Mouse (Mus musculus): Measurements from ENCODE around the gene Wnt10b. TPM values are rescaled to one million over a fixed set of nuclear protein-coding genes. Genes with fewer than 3 reads are reported as not detected.

Wnt10b gene
- total RNA-seq, 2 experiments from 2014 or later, result 0.63 to 0.64 TPM

- intact Hi-C loops (cut with DNase I), result loop anchor here (5.0 kb wide), 1 partner anchor 217 kb away; no protein-coding TSS in a partner anchor
- no peak for DNase-seq (ENCODE audit: extremely low spot score in 1 of 2, low spot score in 2 of 2)
These were observed 21.0 kb upstream of the Wnt10b start for GRCm38 (mm10) chr15:98798903-98799302.

GRCm38 (mm10) chr15:98797835-98798492, 20.0 kb upstream of the Wnt10b start:
- DNase-seq (ENCODE audit: extremely low spot score in 1 of 2, low spot score in 2 of 2), result peak in 1 of 2 experiments; percentile 46
- intact Hi-C loops (cut with DNase I), result loop anchor here (5.0 kb wide), 1 partner anchor 216 kb away; no protein-coding TSS in a partner anchor

GRCm38 (mm10) chr15:98796803-98797595, 19.0 kb upstream of the Wnt10b start:
- peak in 1 of 2 experiments; percentile 56 for DNase-seq (ENCODE audit: extremely low spot score in 1 of 2, low spot score in 2 of 2)
- intact Hi-C loops (cut with DNase I), result loop anchor here (5.0 kb wide), 1 partner anchor 215 kb away; no protein-coding TSS in a partner anchor

GRCm38 (mm10) chr15:98793141-98793698, 15.3 kb upstream of the Wnt10b start:
- DNase-seq (ENCODE audit: extremely low spot score in 1 of 2, low spot score in 2 of 2), result no peak
- intact Hi-C loops (cut with DNase I), result loop anchor here (5.0 kb wide), 1 partner anchor 131 kb away; the partner anchor contains the start of gene Ddx23

GRCm38 (mm10) chr15:98792233-98793020, 14.5 kb upstream of the Wnt10b start:
- DNase-seq (ENCODE audit: extremely low spot score in 1 of 2, low spot score in 2 of 2), result peak in 1 of 2 experiments; percentile 58
- intact Hi-C loops (cut with DNase I), result loop anchor here (5.0 kb wide), 1 partner anchor 130 kb away; the partner anchor contains the start of gene Ddx23

GRCm38 (mm10) chr15:98791771-98792170, 13.8 kb upstream of the Wnt10b start:
- DNase-seq (ENCODE audit: extremely low spot score in 1 of 2, low spot score in 2 of 2), result peak in 1 of 2 experiments; percentile 28
- intact Hi-C loops (cut with DNase I), result loop anchor here (5.0 kb wide), 1 partner anchor 129 kb away; the partner anchor contains the start of gene Ddx23

GRCm38 (mm10) chr15:98791221-98791620, 13.3 kb upstream of the Wnt10b start:
- DNase-seq (ENCODE audit: extremely low spot score in 1 of 2, low spot score in 2 of 2), result no peak
- intact Hi-C loops (cut with DNase I), result loop anchor here (5.0 kb wide), 1 partner anchor 129 kb away; the partner anchor contains the start of gene Ddx23

GRCm38 (mm10) chr15:98790761-98791160, 12.8 kb upstream of the Wnt10b start:
- DNase-seq (ENCODE audit: extremely low spot score in 1 of 2, low spot score in 2 of 2), result no peak
- intact Hi-C loops (cut with DNase I), result loop anchor here (5.0 kb wide), 1 partner anchor 128 kb away; the partner anchor contains the start of gene Ddx23

GRCm38 (mm10) chr15:98789661-98790535, 11.9 kb upstream of the Wnt10b start, which contains the start of gene Wnt1:
Gene Wnt1 (plus strand): TSS chr15:98789857.
- DNase-seq (ENCODE audit: extremely low spot score in 1 of 2, low spot score in 2 of 2), result peak in 1 of 2 experiments; percentile 71
- intact Hi-C loops (cut with DNase I), result loop anchor here (5.0 kb wide), 2 partner anchors 73 to 128 kb away; partner anchors contain the start of gene Ddx23

- no peak for DNase-seq (ENCODE audit: extremely low spot score in 1 of 2, low spot score in 2 of 2)
- intact Hi-C loops (cut with DNase I), result loop anchor here (5.0 kb wide), 1 partner anchor 72 kb away; no protein-coding TSS in a partner anchor
These were observed 11.2 kb upstream of the Wnt10b start for GRCm38 (mm10) chr15:98788972-98789660.

- intact Hi-C loops (cut with DNase I), result loop anchor here (5.0 kb wide), 1 partner anchor 71 kb away; no protein-coding TSS in a partner anchor
- no peak for DNase-seq (ENCODE audit: extremely low spot score in 1 of 2, low spot score in 2 of 2)
These were observed 10.0 kb upstream of the Wnt10b start for GRCm38 (mm10) chr15:98787930-98788329.

GRCm38 (mm10) chr15:98785744-98786143, 7.8 kb upstream of the Wnt10b start:
- DNase-seq (ENCODE audit: extremely low spot score in 1 of 2, low spot score in 2 of 2), result no peak
- intact Hi-C loops (cut with DNase I), result loop anchor here (5.0 kb wide), 1 partner anchor 68 kb away; no protein-coding TSS in a partner anchor

- intact Hi-C loops (cut with DNase I), result no loop called here
These were observed 3.2 kb upstream of the Wnt10b start for GRCm38 (mm10) chr15:98781166-98781565.

GRCm38 (mm10) chr15:98780573-98780972, 2.6 kb upstream of the Wnt10b start:
- intact Hi-C loops (cut with DNase I), result no loop called here
- no peak for DNase-seq (ENCODE audit: extremely low spot score in 1 of 2, low spot score in 2 of 2)

More at GRCm38 (mm10) chr15:98781166-98781565, 3.2 kb upstream of the Wnt10b start:
- DNase-seq (ENCODE audit: extremely low spot score in 1 of 2, low spot score in 2 of 2), result no peak

- intact Hi-C loops (cut with DNase I), result no loop called here
- no peak for DNase-seq (ENCODE audit: extremely low spot score in 1 of 2, low spot score in 2 of 2)
These were observed 2.1 kb upstream of the Wnt10b start for GRCm38 (mm10) chr15:98780075-98780474.

GRCm38 (mm10) chr15:98778806-98779205, 856 bp upstream of the Wnt10b start:
- DNase-seq (ENCODE audit: extremely low spot score in 1 of 2, low spot score in 2 of 2), result no peak
- intact Hi-C loops (cut with DNase I), result no loop called here

Measured in left cerebral cortex, postnatal 10 days (tissue).